Mouse (Mus musculus): Measurements from ENCODE around the gene Gm3755. TPM values are rescaled to one million over a fixed set of nuclear protein-coding genes. Genes with fewer than 3 reads are reported as not detected.
"Not testable (repeated sequence)": the region's sequence is repeated elsewhere in the genome, so short reads cannot be mapped to it uniquely, and the experiment has no call there.

Gene Gm3755
- polyA plus RNA-seq (2012; rRNA removed), result not detected in 2 replicates

- not testable (repeated sequence) for H3K27ac ChIP-seq (ENCODE audit: insufficient read depth, low read length); H3K4me1 ChIP-seq (ENCODE audit: control insufficient read depth, insufficient read depth, low read length); H3K4me3 ChIP-seq (ENCODE audit: insufficient read depth, low read length)
Observed at GRCm38 (mm10) chr14:7450817-7451216, at the start of gene Gm3755. TSS of gene Gm3755 (minus strand) at chr14:7450917.

DNA sequence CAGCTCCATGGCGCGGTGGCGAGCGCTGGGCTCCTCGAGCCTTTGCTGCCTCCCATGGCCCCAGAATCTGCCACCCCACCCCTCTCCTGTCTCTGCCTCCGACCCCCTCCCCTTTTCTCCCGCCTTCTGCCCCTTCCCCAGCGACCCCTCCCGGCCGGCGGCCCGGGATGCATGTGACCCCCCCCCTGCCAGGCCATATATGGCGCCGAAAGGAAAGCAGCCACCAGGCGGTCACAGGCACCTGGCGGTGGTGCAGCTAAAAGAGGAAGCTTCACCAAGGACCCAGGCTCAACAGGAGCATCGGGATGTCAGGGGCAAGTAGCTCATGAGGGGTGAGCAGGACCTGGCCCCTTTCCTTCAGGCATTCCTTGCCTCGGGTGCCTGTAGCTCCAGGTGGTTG lies 38.0 kb upstream of the Gm3755 start:
- H3K27ac ChIP-seq (ENCODE audit: insufficient read depth, low read length); H3K4me3 ChIP-seq (ENCODE audit: insufficient read depth, low read length): not testable (repeated sequence)

GRCm38 (mm10) chr14:7483662-7484061 lies 32.9 kb upstream of the Gm3755 start, which contains the start of gene Gm3752:
TSS of gene Gm3752 (minus strand) at chr14:7483762.
- H3K27ac ChIP-seq (ENCODE audit: insufficient read depth, low read length); H3K4me1 ChIP-seq (ENCODE audit: control insufficient read depth, insufficient read depth, low read length); H3K4me3 ChIP-seq (ENCODE audit: insufficient read depth, low read length): not testable (repeated sequence)

More for the DNA sequence above, 38.0 kb upstream of the Gm3755 start:
- not testable (repeated sequence) for H3K4me1 ChIP-seq (ENCODE audit: control insufficient read depth, insufficient read depth, low read length)

GRCm38 (mm10) chr14:7422496-7422895 lies 28.2 kb downstream of the Gm3755 start:
- H3K4me1 ChIP-seq (ENCODE audit: control insufficient read depth, insufficient read depth, low read length); H3K27ac ChIP-seq (ENCODE audit: insufficient read depth, low read length); H3K4me3 ChIP-seq (ENCODE audit: insufficient read depth, low read length): not testable (repeated sequence)

Other genes starting within 250 kb of the Gm3755 start
- gene Gm3727, start 186.2 kb downstream of the Gm3755 start, polyA plus RNA-seq (2012; rRNA removed), result not detected in 2 replicates
- gene Gm3739, start 135.9 kb downstream of the Gm3755 start, polyA plus RNA-seq (2012; rRNA removed), result 1.7 and 2.1 TPM in 2 replicates
- not detected in 2 replicates for gene Gm5797, start 118.5 kb downstream of the Gm3755 start, polyA plus RNA-seq (2012; rRNA removed)
- not detected in 2 replicates for gene Gm8374, start 85.8 kb downstream of the Gm3755 start, polyA plus RNA-seq (2012; rRNA removed)
- 0.68 and 0.73 TPM in 2 replicates for gene Gm3752, start 32.8 kb upstream of the Gm3755 start, polyA plus RNA-seq (2012; rRNA removed)
- gene Gm3558, start 117.6 kb upstream of the Gm3755 start, polyA plus RNA-seq (2012; rRNA removed), result 1.8 and 2.1 TPM in 2 replicates
- not detected in 2 replicates for gene Gm10338, start 144.7 kb upstream of the Gm3755 start, polyA plus RNA-seq (2012; rRNA removed)
- gene Gm10128, start 193.1 kb upstream of the Gm3755 start, polyA plus RNA-seq (2012; rRNA removed), result not detected in 2 replicates

Measured in cortical plate, adult 2 months (tissue).